Mouse (Mus musculus) CD4-positive, CD25-positive, alpha-beta regulatory T cell, adult 4 months (primary cell): Measurements from ENCODE around the gene Rabgap1l. TPM values are rescaled to one million over a fixed set of nuclear protein-coding genes. Genes with fewer than 3 reads are reported as not detected.
"Not testable (repeated sequence)": the region's sequence is repeated elsewhere in the genome, so short reads cannot be mapped to it uniquely, and the experiment has no call there.

Source experiments
- ATAC-seq: one replicate; pipeline ENCODE4 v1.8.0; 2017
- polyA plus RNA-seq, 2 experiments: library from polyadenylated mRNA; unstranded; fragments of 100-300 nt; shearing (Covaris generic); gene quantifications; one replicate each; pipeline ENCODE4 v1.2.1; 2017

Gene Rabgap1l
- polyA plus RNA-seq, 2 experiments from 2014 or later: 268 to 348 TPM

DNA sequence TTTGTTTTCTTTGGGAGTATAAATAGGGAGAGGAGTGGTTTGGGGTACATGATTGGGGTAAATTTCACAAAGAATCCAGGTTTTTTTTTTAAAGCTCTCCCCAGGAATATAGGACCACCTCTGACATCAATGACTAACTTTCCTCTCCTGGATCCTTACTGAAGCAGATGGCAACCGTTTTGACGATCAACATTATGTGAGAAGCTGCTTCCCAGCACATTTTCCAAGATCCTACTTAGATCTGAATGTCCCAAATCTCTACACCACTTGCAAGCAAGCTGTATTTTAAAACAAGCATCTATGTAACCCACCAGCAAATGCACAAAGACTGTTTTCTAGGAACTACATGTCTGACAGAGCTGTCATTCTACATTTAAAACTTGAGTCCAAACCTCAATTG lies 311.4 kb downstream of the Rabgap1l start:
- no peak for ATAC-seq

DNA sequence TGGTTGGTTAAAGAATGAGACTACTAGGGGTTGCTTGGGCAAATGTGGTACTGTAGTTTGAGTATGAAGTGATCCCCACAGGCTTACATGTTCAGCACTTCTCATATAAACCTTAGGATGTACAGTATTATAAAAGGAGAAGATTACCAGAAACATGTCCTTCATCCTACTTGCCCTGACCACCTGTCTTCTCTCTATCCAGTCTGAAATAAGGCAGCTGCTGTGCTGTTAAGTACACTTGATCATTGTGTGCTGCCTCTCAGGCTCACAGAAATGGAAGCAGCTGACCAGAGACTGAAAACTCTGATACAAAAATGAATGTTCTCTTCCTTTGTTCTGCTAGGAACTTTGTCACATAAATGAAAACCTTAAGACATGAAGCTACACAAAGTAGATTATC lies 325.6 kb downstream of the Rabgap1l start:
- ATAC-seq: no peak

GRCm38 (mm10) chr1:160465186-160465585 lies 327.8 kb downstream of the Rabgap1l start:
- ATAC-seq: no peak

GRCm38 (mm10) chr1:160464148-160464547 lies 328.9 kb downstream of the Rabgap1l start:
- no peak for ATAC-seq

GRCm38 (mm10) chr1:160460346-160460745 lies 332.7 kb downstream of the Rabgap1l start:
- no peak for ATAC-seq

DNA sequence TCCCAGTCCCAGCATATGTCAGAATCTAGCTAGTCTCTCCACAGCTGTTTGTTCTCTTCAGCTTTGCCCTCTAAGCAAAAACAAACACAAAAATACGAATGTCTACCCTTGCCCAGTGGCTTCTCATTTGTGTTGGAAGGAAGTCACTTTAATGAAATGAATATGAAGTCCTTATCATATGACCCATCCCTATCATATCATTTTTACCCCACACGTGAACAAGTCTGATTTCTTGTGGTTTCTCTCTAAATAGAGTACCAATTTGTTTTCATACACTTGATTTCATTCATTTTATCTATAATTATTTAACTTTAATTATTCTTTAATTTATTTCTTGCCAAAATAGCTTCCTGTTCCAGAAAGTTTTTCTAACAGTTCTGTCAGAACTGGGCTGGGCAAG lies 341.3 kb downstream of the Rabgap1l start:
- ATAC-seq: no peak

GRCm38 (mm10) chr1:160448681-160449080 lies 344.3 kb downstream of the Rabgap1l start:
- no peak for ATAC-seq

DNA sequence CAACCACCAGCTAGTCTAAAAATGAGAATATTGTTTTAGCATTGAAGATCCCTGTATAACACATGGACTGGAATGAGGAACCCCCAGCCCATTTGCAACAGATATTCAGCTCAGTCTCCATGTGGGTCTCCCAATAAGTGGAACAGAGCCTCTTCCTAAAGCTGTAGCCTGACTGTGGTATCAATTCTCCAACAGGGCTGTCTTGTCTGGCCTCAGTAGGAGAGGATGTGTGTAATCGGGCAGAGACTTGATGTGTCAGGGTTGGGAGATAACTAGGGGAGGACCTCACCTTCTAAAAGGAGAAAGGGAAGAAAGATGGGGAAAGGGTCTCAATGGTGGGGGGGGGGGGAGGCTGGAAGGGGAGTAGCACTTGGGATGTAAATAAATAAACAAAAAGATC lies 346.2 kb downstream of the Rabgap1l start:
- no peak for ATAC-seq

- no peak for ATAC-seq
These were observed 349.5 kb downstream of the Rabgap1l start for GRCm38 (mm10) chr1:160443506-160443905.

GRCm38 (mm10) chr1:160441679-160442078 lies 351.3 kb downstream of the Rabgap1l start:
- no peak for ATAC-seq

- no peak for ATAC-seq
These were observed 351.9 kb downstream of the Rabgap1l start for GRCm38 (mm10) chr1:160441161-160441560.

GRCm38 (mm10) chr1:160438820-160439219 lies 354.2 kb downstream of the Rabgap1l start:
- no peak for ATAC-seq

DNA sequence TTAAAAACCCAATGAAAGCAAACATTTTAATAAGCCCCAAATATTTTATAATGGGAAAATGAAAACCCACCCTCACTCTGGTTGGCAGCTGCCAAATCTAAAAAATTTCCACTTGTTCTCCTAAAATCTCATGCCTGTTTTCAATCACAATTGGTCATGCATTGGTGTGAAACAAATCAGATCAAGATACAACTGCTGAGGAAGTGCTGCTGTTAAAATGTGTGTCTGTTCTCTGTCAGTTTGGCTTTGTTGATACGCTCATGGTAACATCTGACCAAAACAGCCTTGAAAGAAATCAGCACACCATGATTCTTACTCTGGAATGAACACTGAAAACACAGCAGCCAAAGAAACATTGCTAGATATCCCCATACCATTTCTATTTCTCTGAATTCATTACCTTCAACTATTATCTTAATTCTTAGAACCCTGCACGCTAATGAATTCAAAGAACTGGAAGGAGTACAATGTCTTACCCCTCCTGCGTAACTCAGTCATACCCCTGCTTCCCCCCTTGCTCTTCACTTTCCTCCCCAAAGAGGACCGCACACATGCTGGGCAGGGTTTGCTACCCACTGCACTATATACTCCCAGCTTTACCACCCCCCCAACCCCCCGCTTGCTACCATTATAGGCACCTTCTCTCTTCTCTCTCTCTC lies 375.7 kb downstream of the Rabgap1l start:
- ATAC-seq: no peak

GRCm38 (mm10) chr1:160410822-160411221 lies 382.2 kb downstream of the Rabgap1l start:
- no peak for ATAC-seq

- not testable (repeated sequence) for ATAC-seq
These were observed 383.3 kb downstream of the Rabgap1l start for GRCm38 (mm10) chr1:160409689-160410088.

GRCm38 (mm10) chr1:160409123-160409522 lies 383.9 kb downstream of the Rabgap1l start:
- ATAC-seq: no peak

GRCm38 (mm10) chr1:160408302-160408897 lies 384.6 kb downstream of the Rabgap1l start:
- ATAC-seq: no peak

DNA sequence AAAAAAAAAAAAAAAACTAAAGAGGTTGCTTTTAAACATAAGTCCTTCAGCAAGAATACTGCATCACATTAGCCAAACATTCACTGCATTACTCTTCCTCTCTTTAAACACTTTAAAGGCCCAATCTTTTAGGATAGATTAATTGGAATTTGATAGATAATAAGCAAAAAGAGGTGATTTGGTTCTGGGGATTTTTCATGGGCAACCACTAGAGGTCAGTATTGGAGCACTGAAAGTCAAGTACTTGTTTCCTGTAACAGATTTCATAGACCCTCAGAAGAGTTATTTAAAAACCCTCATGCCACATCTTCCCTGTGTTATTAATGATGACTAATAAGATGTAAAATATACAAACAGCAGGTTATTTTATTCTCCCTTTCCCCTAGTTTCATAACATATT lies 393.6 kb downstream of the Rabgap1l start:
- peak; percentile 61 for ATAC-seq

- peak; percentile 82 for ATAC-seq
These were observed 396.0 kb downstream of the Rabgap1l start for GRCm38 (mm10) chr1:160397037-160397436.

GRCm38 (mm10) chr1:160387446-160387845 lies 405.6 kb downstream of the Rabgap1l start:
- ATAC-seq: no peak

DNA sequence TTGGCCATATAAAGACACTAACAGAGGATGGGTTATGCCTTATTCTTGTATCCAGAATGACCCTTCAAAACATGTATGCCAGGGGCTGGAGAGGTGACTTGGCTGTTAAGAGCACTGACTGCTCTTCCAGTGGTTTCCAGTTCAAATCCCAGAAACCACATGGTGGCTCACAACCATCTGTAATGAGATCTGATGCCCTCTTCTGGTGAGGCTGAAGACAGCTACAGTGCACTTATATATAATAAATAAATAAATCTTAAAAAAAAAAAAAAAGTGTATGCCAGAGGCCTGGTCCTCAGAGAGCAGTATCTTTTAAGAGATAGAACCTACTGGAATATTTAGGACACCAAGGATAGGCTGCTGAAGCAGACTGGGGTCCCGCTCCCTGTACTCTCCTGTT lies 414.6 kb downstream of the Rabgap1l start:
- ATAC-seq: no peak

DNA sequence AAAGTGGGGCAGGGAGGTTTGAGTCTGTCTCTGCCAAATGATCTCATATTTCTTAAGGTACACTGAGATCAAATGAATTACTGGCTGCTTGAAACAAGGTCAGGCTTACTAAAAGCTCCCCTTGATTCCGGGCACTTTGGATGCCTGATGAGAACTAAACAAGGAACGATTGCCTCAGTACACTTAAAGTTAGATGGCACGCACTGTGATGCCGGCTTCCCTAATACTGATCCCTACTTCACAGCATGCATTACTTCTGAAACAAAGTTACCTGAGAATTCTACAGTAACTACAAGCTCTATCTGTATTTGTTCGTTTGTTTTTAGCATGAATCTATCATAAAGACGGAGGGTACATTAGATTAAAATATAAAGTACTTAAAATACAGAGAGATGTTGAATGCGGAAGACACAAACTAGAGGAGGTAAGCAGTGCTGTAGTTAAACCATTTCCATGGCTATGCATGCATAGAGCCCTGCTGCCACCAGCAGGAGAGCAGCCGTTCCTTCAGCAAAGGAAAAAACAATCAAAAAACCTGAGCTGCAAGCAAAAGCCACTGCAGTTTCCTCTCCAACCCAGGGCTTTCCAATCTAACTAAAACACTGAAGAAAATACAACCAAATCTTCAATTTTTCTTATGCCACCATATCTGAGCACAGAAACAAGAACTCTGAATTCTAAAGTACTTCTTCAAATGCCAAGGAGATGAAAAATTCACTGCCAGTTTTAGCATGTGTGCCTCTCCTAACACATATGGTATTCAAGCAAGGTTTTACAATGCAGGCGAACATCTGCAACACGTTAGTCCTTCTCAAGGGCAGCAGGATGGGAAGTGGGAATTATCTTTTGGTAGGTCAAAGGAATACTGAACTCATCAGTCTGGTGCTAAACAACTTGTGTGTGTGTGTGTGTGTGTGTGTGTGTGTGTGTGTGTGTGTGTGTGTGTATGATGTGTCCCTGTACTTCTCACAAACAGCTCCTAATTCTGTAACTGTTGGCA lies 415.4 kb downstream of the Rabgap1l start:
- no peak for ATAC-seq

DNA sequence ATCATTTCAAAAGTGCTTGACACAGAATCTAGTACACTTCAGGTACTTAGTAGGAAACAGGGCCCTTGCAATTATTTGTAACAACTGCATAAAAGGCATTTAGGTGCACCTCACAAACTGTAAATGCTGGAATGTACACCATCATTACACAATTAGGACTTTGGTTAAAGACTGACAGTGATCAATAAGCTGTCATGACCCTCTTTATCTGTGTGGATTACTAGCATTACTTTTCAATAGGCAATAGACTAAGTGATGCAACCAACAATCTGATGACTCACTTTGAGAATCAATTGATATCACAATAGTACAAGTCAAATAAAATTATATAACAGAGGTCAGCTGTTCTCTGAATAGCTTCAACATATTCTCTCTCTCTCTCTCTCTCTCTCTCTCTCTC lies 418.5 kb downstream of the Rabgap1l start:
- ATAC-seq: no peak
